Mouse (Mus musculus) neural tube, embryonic 14.5 days (tissue): Measurements from ENCODE around the gene Cdk9. TPM values are rescaled to one million over a fixed set of nuclear protein-coding genes. Genes with fewer than 3 reads are reported as not detected.

Experiments
- ATAC-seq: fragments of 200-750 bp; cut with Nextera tagmentation; 2 replicates; pipeline ENCODE4 v1.8.0; 2017; ENCODE audit warnings: low read depth, mild to moderate bottlenecking, moderate TSS enrichment, moderate library complexity
- H3K27ac ChIP-seq: fragments of 300-500 bp; sonication (generic); 2 replicates; pipeline ENCODE4 v1.5.1; 2014; ENCODE audit warnings: low read depth, mild to moderate bottlenecking, control low read depth, low read length, moderate library complexity, mixed read lengths
- H3K27me3 ChIP-seq: fragments of 300-500 bp; sonication (generic); 2 replicates; pipeline ENCODE4 v1.6.1; 2014; ENCODE audit warnings: low read length; ENCODE audit not compliant: control insufficient read depth, insufficient read depth
- H3K36me3 ChIP-seq: fragments of 300-500 bp; sonication (generic); 2 replicates; pipeline ENCODE4 v1.6.1; 2014; ENCODE audit warnings: low read length, mixed read lengths; ENCODE audit not compliant: control insufficient read depth, insufficient read depth
- H3K4me1 ChIP-seq: fragments of 300-500 bp; sonication (generic); 2 replicates; pipeline ENCODE4 v1.6.1; 2014; ENCODE audit warnings: low read length; ENCODE audit not compliant: control insufficient read depth, insufficient read depth
- H3K4me2 ChIP-seq: fragments of 300-500 bp; sonication (generic); 2 replicates; pipeline ENCODE4 v1.6.1; 2014; ENCODE audit warnings: mild to moderate bottlenecking, low read depth, low read length, control low read depth
- H3K4me3 ChIP-seq: fragments of 300-500 bp; sonication (generic); 2 replicates; pipeline ENCODE4 v1.5.1; 2014; ENCODE audit warnings: low read depth, low read length, control low read depth, mixed read lengths
- H3K9ac ChIP-seq: fragments of 300-500 bp; sonication (generic); replicated peaks from 2 replicates; pipeline ENCODE4 v1.6.1; 2014; ENCODE audit warnings: low read depth, mild to moderate bottlenecking, control low read depth, low read length, mixed read lengths
- H3K9me3 ChIP-seq: fragments of 300-500 bp; sonication (generic); 2 replicates; pipeline ENCODE4 v1.6.1; 2016; ENCODE audit warnings: low read length; ENCODE audit not compliant: control insufficient read depth
- WGBS: fragments of 180-500 bp; shearing (Covaris S2); extraction: QIAGEN DNeasy Blood & Tissue Kit; methylation state at CpG from one replicate; pipeline ENCODE4 v1.1.7; 2014; 5-methylcytosine and 5-hydroxymethylcytosine counted together
- polyA plus RNA-seq: library from polyadenylated mRNA; unstranded; fragments of >200 nt; fragmentation: Nextera tagmentation; extraction: Ambion mirVana; gene quantifications from 2 replicates; pipeline ENCODE4 v1.2.1, GENCODE M21; 2014

Gene Cdk9
- polyA plus RNA-seq, 1 experiment from 2014 or later = 57.5 TPM

GRCm38 (mm10) chr2:32668176-32668575 is 44.7 kb downstream of the Cdk9 start:
- H3K4me1 ChIP-seq = no peaks in the 10 kb centered on the region
- H3K36me3 ChIP-seq = no peaks in the 10 kb centered on the region
- no peaks in the 10 kb centered on the region for H3K27me3 ChIP-seq
- H3K4me2 ChIP-seq = no peak overlapping the region
- 76% methylated on average over 7 of the region's 7 CpGs for WGBS
- no peak overlapping the region for H3K4me3 ChIP-seq
- no peak for ATAC-seq
- no peak overlapping the region for H3K9ac ChIP-seq
- no peak overlapping the region for H3K27ac ChIP-seq
- no peaks in the 10 kb centered on the region for H3K9me3 ChIP-seq

- no peak overlapping the region for H3K4me2 ChIP-seq
- ATAC-seq = no peak
- no peak overlapping the region for H3K4me3 ChIP-seq
- H3K9ac ChIP-seq = no peak overlapping the region
- no peak overlapping the region for H3K27ac ChIP-seq
- H3K36me3 ChIP-seq = no peaks in the 10 kb centered on the region
- H3K9me3 ChIP-seq = no peaks in the 10 kb centered on the region
- H3K27me3 ChIP-seq = no peaks in the 10 kb centered on the region
- H3K4me1 ChIP-seq = no peaks in the 10 kb centered on the region
- WGBS = 26% methylated on average over 11 of the region's 11 CpGs
Measured at GRCm38 (mm10) chr2:32667775-32668174, 45.1 kb downstream of the Cdk9 start.

- 89% methylated on average over 6 of the region's 6 CpGs for WGBS
- Histone ChIP-seq H3K9me3 (no peaks in the 10 kb centered on the region), H3K4me2 (no peak overlapping the region), H3K36me3 (no peaks in the 10 kb centered on the region), H3K4me3 (no peak overlapping the region), H3K27me3 (no peaks in the 10 kb centered on the region), H3K4me1 (no peaks in the 10 kb centered on the region), H3K9ac (no peak overlapping the region), H3K27ac (no peak overlapping the region)
- no peak for ATAC-seq
Measured at GRCm38 (mm10) chr2:32665853-32666252, 47.0 kb downstream of the Cdk9 start.

GRCm38 (mm10) chr2:32665345-32665744 is 47.5 kb downstream of the Cdk9 start:
- ATAC-seq = no peak
- H3K9ac ChIP-seq = no peak overlapping the region

GRCm38 (mm10) chr2:32662291-32662690 is 50.6 kb downstream of the Cdk9 start:
- WGBS = 53% methylated on average over 5 of the region's 5 CpGs
- H3K9ac ChIP-seq = no peak overlapping the region
- no peaks in the 10 kb centered on the region for H3K27me3 ChIP-seq
- ATAC-seq = no peak
- H3K36me3 ChIP-seq = no peaks in the 10 kb centered on the region
- no peak overlapping the region for H3K4me3 ChIP-seq
- no peak overlapping the region for H3K27ac ChIP-seq
- H3K9me3 ChIP-seq = no peaks in the 10 kb centered on the region
- H3K4me1 ChIP-seq = no peaks in the 10 kb centered on the region
- H3K4me2 ChIP-seq = no peak overlapping the region

More at GRCm38 (mm10) chr2:32665345-32665744, 47.5 kb downstream of the Cdk9 start:
- Histone ChIP-seq H3K4me1 (no peaks in the 10 kb centered on the region), H3K36me3 (no peaks in the 10 kb centered on the region), H3K4me3 (no peak overlapping the region), H3K9me3 (no peaks in the 10 kb centered on the region), H3K27me3 (no peaks in the 10 kb centered on the region), H3K27ac (no peak overlapping the region), H3K4me2 (no peak overlapping the region)
- 60% methylated on average over 8 of the region's 8 CpGs for WGBS

- no peaks in the 10 kb centered on the region for H3K36me3 ChIP-seq
- H3K9ac ChIP-seq = no peak overlapping the region
- no peak overlapping the region for H3K27ac ChIP-seq
- H3K27me3 ChIP-seq = no peaks in the 10 kb centered on the region
- H3K4me2 ChIP-seq = no peak overlapping the region
- WGBS = 56% methylated on average over 5 of the region's 7 CpGs
- no peaks in the 10 kb centered on the region for H3K9me3 ChIP-seq
- no peaks in the 10 kb centered on the region for H3K4me1 ChIP-seq
- H3K4me3 ChIP-seq = no peak overlapping the region
- ATAC-seq = no peak
Measured at GRCm38 (mm10) chr2:32661509-32662107, 51.3 kb downstream of the Cdk9 start.

- H3K27ac ChIP-seq = no peak overlapping the region
- no peaks in the 10 kb centered on the region; the same call in 1 of the 2 replicates for H3K4me1 ChIP-seq
- H3K9me3 ChIP-seq = no peaks in the 10 kb centered on the region
- 86% methylated on average over 2 of the region's 2 CpGs for WGBS
- ATAC-seq = no peak
- H3K9ac ChIP-seq = no peak overlapping the region
- no peaks in the 10 kb centered on the region for H3K27me3 ChIP-seq
- H3K36me3 ChIP-seq = no peaks in the 10 kb centered on the region
- H3K4me2 ChIP-seq = no peak overlapping the region
- H3K4me3 ChIP-seq = no peak overlapping the region
Measured at GRCm38 (mm10) chr2:32658873-32659272, 54.0 kb downstream of the Cdk9 start.

- Histone ChIP-seq H3K27ac (no peak overlapping the region), H3K27me3 (no peaks in the 10 kb centered on the region), H3K4me1 (no peaks in the 10 kb centered on the region; the same call in 1 of the 2 replicates), H3K9ac (no peak overlapping the region), H3K4me2 (no peak overlapping the region), H3K36me3 (no peaks in the 10 kb centered on the region), H3K4me3 (no peak overlapping the region), H3K9me3 (no peaks in the 10 kb centered on the region)
- WGBS = 69% methylated on average over 12 of the region's 12 CpGs
- no peak for ATAC-seq
Measured at GRCm38 (mm10) chr2:32655826-32656225, 57.0 kb downstream of the Cdk9 start.
